Mouse (Mus musculus) B cell, adult 2 months (primary cell): Measurements from ENCODE around the gene Vmn2r12.
"Not testable (repeated sequence)": the region's sequence is repeated elsewhere in the genome, so short reads cannot be mapped to it uniquely, and the experiment has no call there.

ENCODE experiments used
- DNase-seq, 2 experiments: peaks; one replicate each; pipeline ENCODE4 v3.0.0; 2022

The Vmn2r12 gene

DNA sequence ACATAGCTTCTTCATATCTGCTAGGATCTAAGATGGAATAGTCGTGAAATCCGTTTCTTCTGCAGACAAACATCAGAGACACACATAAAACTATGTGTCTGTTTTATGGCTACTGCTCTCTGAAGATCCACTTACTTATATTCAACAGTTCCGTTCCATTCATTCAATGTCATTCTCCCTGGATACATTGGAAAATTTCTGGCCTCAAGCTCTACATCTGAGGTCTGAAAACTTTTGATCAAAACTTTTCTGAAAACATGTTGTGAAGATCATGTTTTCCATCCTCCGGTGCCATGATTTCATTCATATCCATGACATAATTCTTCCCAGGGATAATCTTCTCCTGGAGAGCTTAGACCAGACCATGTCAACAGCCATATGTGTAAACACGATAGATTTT lies at the start of gene Vmn2r12:
Gene Vmn2r12 (minus strand): TSS at position 101 of the 400 bp plus-strand sequence.
- DNase-seq: not testable (repeated sequence)

DNA sequence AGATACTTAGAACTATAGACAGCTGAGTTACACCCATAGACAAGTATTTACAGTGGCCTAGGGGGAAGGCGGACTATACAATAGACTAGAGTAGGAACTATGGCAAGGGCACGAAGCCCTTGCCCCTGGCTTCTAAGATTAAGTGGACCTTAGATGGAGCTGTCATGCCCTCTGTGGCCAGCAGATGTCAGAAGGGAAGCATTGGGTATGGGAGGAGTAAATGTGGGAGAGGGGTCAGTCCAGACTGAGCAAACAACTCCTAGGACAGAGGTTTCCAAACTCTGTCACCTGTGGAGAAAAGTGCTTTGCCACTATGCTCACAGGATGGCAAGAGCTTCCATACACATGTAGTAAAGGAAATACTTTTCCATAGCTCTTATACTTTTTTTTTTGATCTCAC lies 41.8 kb upstream of the Vmn2r12 start:
- no peak for DNase-seq

DNA sequence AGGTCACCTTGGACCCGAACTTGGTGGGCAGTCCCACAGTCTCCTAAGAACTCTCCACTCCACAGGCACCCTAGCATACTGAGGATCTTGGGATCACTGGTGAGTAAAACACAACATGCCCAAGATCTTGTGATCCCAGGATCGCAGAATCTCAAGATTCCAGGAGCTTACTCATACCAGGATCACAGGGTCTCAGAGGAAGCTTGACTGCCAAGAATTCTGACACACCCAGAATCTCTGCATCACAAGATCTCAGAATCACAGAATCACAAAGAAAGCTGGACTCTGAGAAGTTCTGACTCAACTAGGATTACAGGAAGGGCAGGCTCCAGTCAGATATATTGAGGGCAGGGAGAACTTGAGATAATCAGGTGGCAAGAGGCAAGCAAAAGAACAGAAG lies 39.0 kb upstream of the Vmn2r12 start:
- DNase-seq: no peak

DNA sequence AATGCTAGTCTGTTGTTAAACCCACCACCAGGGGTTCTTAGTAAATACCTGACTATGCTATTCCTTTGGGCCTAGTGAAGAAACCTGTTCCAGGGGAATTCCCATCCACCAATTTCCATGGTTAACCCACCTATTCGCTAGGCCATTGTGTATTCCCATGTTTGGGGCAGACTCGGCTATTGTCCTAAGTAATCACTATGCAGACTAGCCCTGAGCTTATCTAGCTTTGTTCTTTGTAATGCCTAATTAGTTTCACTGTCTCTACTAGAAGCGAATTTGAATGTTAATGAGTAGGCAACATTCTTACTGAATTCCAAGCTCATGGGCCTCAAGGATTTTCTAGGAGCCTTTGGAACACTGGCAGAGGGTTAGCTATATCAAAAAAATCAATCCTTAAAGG lies 1.3 kb downstream of the Vmn2r12 start:
- DNase-seq: not testable (repeated sequence)

DNA sequence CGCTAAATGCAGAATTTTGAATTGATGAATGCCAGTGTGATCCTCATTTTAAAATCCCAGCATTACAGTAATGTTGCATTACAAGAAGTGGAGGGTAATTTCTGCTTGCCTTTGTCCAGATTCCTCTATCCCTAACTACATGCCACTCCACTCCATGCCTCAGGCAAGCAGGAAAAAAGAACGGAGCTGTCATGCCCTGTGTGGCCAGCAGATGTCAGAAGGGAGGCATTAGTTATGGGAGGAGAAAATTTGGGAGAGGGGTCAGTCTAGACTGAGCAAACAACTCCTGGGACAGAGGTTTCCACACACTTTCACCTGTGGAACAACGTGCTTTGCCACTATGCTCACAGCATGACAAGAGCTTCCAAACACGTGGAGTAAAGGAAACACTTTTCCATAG lies 25.7 kb downstream of the Vmn2r12 start:
- not testable (repeated sequence) for DNase-seq

DNA sequence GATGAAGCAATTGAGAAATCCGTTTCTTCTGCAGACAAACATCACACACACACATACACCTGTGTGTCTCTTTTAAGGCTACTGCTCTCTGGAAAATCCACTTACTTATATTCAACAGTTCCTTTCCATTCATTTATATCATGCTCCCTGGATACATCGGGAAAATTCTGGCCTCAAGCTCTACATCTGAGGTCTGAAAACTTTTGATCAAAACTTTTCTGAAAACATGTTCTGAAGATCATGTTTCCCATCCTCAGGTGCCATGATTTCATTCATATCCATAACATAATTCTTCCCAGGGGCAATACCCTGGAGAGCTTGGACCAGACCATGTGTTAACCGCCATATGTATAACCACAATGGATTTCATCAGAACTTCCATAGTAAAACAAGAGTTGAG lies 38.3 kb downstream of the Vmn2r12 start, which contains the start of gene Vmn2r11:
Gene Vmn2r11 (minus strand): TSS at position 101 of the 400 bp plus-strand sequence.
- DNase-seq: not testable (repeated sequence)

DNA sequence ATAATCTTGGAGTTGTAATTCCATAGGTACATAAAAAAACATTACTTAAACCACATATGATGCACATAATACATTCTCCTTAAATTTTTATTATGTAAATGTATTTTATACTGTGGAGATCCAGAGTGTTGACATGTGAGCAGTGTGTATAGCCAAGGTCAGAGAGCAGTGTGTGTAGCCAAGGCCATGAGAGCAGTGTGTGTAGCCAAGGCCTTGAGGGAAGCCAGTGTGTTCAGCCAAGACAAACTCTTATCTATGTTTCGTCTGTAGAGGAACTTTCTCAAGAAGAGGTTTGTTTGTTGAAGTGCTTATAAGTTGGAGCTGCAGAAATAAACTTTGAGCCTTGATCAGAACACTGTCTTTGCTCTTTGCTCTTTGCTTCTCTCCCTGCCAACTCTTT lies 42.5 kb downstream of the Vmn2r12 start:
- DNase-seq: no peak
